Mouse (Mus musculus) spleen, adult 2 months (tissue): ENCODE results near the gene Trpc4ap.

Experiments
- CTCF ChIP-seq: fragments of 200-500 bp; IDR thresholded peaks from 2 replicates; pipeline ENCODE4 v1.5.1; 2011; ENCODE audit warnings: mild to moderate bottlenecking, inconsistent platforms; ENCODE audit not compliant: insufficient read depth, insufficient read length, insufficient replicate concordance; ENCODE audit errors: extremely low read depth
- POLR2A ChIP-seq: fragments of 200-500 bp; IDR thresholded peaks from 2 replicates; pipeline ENCODE4 v1.6.1; 2011; ENCODE audit warnings: low read depth, low read length, inconsistent platforms

DNA sequence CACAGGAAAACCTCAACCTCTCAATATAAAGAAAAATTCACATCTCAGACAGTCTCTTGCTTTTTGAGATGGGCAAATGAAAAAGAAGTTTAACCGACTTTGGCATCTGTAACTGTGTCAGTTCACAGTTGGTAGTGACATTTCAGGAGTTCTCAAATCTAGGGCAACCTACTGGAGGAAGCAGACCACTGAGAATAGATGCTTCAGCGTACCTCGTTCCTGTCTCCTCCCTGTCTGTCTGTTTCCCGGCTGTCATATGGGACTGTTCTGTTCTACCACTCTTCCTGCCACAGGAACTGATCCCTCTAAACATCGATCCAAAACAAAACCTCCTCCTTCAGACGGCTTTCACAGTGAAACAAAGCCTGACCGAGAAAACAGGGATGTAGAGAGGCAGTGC lies 46.4 kb downstream of the Trpc4ap start:
- TF ChIP-seq POLR2A (no peak), CTCF (no peak)
